Mouse (Mus musculus): ENCODE results near the gene Gm4756. TPM values are rescaled to one million over a fixed set of nuclear protein-coding genes. Genes with fewer than 3 reads are reported as not detected.
"Not testable (repeated sequence)": the region's sequence is repeated elsewhere in the genome, so short reads cannot be mapped to it uniquely, and the experiment has no call there.

The Gm4756 gene
- polyA plus RNA-seq, 1 experiment from 2014 or later = not detected

DNA sequence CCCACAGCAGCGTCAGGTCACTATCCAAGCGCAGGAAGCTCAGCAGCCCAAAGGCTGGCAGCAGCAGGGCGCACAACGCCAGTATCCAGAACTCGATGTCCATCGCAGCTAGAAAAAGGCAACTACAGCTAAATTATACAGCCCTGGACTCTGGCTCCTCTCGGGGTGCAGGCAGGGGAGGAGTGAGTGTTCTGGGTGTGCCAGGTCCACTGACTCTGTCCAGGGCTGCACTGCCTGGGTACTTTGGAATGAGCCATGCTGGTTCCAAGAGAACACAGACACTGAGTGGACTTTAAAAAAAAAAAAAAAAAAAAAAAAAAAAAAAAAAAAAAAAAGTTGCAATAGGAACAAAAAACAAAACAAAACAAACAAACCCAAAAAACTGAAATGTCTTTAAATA is 20.7 kb downstream of the Gm4756 start:
- 95% methylated on average over 7 of the region's 7 CpGs for WGBS
- Histone ChIP-seq H3K9me3 (replicated peaks) (no peaks in the 10 kb centered on the region), H3K36me3 (no peaks in the 10 kb centered on the region), H3K4me1 (no peaks in the 10 kb centered on the region), H3K9ac (no peak overlapping the region), H3K4me2 (no peak overlapping the region), H3K27me3 (no peaks in the 10 kb centered on the region), H3K4me3 (replicated peaks) (no peak overlapping the region), H3K27ac (no peak overlapping the region)
- ATAC-seq (replicated peaks; ENCODE audit: low FRiP score) = no peak

DNA sequence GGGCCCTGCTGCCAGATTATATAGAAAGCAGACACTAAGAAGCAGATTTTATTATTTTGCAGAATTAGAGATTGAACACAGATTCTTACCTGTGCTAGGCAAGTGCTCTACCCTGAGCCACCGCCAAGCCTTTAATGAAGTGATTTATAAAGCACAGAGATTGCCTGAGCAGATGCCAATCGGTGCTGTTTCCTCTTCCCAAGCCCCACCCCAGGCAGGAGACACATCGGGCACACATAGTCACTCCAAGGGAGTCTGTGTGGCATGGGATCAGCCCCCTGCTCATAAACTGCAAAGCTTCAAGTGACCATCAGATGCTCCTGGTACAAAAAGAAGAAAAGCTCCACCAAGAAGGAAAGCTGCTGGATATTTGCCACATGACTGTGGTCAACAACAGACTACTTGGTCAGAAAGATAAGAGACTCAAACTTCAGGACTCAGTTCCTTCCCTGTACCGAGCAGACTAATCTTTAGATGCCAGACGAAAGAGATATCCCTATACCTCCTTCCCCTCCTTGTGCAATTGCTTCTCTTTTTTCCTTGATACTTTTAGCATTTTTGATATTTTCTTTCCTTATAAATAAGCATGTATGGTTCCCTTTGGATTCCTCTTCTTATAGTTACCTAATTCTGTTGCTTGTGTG is 26.5 kb downstream of the Gm4756 start:
- Histone ChIP-seq H3K27me3 (no peaks in the 10 kb centered on the region), H3K9ac (no peak overlapping the region), H3K27ac (no peak overlapping the region), H3K4me1 (no peaks in the 10 kb centered on the region), H3K4me3 (replicated peaks) (no peak overlapping the region), H3K4me2 (no peak overlapping the region), H3K9me3 (replicated peaks) (no peaks in the 10 kb centered on the region), H3K36me3 (no peaks in the 10 kb centered on the region)
- WGBS = 82% methylated on average over 5 of the region's 5 CpGs
- ATAC-seq (replicated peaks; ENCODE audit: low FRiP score) = no peak

DNA sequence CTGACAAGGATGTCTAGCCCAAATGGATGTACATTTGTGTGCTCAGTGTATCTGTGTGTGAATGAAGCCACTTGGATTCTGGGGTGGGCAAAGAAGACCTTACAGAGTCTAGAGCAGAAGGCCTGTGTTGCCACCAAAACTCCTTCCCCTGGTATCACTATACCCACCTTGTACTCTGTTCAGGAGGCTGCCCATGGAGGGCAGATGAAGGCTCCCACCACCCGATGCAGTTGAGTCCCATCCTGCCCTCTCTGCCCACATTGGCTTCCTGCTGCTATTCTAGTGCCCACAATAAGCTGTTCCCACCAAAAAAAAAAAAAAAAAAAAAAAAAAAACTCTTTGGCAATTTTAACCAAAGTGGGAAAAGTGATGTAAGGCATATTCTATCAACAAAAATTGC is 28.0 kb downstream of the Gm4756 start:
- Histone ChIP-seq H3K4me1 (no peaks in the 10 kb centered on the region), H3K4me3 (replicated peaks) (no peak overlapping the region), H3K27me3 (no peaks in the 10 kb centered on the region), H3K27ac (no peak overlapping the region), H3K9me3 (replicated peaks) (no peaks in the 10 kb centered on the region), H3K9ac (no peak overlapping the region), H3K4me2 (no peak overlapping the region), H3K36me3 (no peaks in the 10 kb centered on the region)
- ATAC-seq (replicated peaks; ENCODE audit: low FRiP score) = no peak
- WGBS = 100% methylated on average over 1 of the region's 1 CpGs

DNA sequence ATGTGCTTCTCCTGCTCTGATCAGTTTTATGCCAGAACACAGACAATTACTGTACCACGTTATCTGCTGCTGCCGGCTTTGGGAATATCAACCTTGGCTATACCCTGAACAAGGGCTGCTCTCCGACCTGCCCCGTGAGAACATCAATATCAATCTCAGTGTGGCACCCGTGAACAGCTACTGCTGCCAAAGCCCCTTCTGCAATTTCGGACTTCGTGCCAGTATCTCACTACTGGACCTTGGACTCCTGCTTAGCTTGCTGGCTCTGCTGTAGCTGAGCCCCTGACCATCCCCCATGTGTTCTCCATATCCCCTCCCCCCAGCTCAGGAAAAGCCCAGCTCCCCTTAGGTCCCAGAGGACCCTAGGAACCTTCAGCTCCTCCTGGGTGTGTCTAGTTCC is 28.6 kb downstream of the Gm4756 start:
- no peaks in the 10 kb centered on the region for H3K9me3 ChIP-seq (replicated peaks)
- H3K4me3 ChIP-seq (replicated peaks) = no peak overlapping the region
- WGBS = 90% methylated on average over 7 of the region's 7 CpGs

DNA sequence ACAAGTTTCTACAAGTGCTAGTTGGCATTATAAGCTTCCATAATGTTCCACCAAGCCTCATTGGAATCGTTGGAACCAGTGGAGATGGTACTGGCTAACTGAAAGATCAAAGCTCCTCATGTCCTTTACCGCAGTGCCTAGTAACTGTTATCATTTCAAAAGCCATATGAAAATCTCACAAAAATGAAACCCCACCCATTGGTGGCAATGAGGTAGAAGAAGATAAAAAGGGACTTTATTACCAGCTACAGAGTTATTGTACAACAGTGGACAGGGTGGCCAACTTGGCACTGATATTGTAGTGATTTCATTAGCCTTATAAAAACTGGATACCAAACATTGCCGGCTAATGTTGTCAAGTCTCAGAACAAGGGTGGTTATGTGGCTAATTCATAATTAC is 37.4 kb downstream of the Gm4756 start:
- no peaks in the 10 kb centered on the region for H3K9me3 ChIP-seq (replicated peaks)
- H3K36me3 ChIP-seq = no peaks in the 10 kb centered on the region
- H3K27me3 ChIP-seq = no peaks in the 10 kb centered on the region
- no peak overlapping the region for H3K4me3 ChIP-seq (replicated peaks)
- no peak overlapping the region for H3K4me2 ChIP-seq
- 89% methylated on average over 3 of the region's 3 CpGs for WGBS
- H3K9ac ChIP-seq = no peak overlapping the region
- no peak overlapping the region for H3K27ac ChIP-seq
- H3K4me1 ChIP-seq = no peaks in the 10 kb centered on the region
- ATAC-seq (replicated peaks; ENCODE audit: low FRiP score) = no peak

More for the DNA sequence above, 28.6 kb downstream of the Gm4756 start:
- no peak overlapping the region for H3K4me2 ChIP-seq
- no peak for ATAC-seq (replicated peaks; ENCODE audit: low FRiP score)
- no peaks in the 10 kb centered on the region for H3K4me1 ChIP-seq
- H3K9ac ChIP-seq = no peak overlapping the region
- no peak overlapping the region for H3K27ac ChIP-seq
- H3K27me3 ChIP-seq = no peaks in the 10 kb centered on the region
- H3K36me3 ChIP-seq = no peaks in the 10 kb centered on the region

DNA sequence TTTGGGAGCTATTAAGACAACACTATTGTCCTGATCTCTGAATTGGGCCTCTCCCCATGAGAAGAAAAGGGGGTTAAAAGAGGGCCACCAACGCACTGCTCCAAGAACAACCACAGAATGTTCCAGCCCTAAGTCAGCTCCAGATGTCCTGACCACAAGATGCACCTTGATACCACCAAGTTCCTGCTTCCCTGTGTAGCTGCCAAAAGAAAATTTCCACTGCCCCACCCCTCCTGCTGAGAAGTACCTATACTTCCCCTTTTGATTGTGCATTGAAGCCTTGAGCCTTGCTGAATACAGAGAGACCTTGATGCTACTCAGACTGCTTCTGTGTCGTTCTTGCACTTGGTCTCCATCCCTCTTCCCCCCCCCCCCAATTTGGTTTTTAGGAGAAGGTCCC is 50.7 kb downstream of the Gm4756 start:
- ATAC-seq (replicated peaks; ENCODE audit: low FRiP score); H3K4me2 ChIP-seq; H3K36me3 ChIP-seq; H3K27me3 ChIP-seq; H3K9ac ChIP-seq; H3K4me3 ChIP-seq (replicated peaks); H3K4me1 ChIP-seq; H3K27ac ChIP-seq; H3K9me3 ChIP-seq (replicated peaks): not testable (repeated sequence)
- 92% methylated on average over 2 of the region's 2 CpGs for WGBS

DNA sequence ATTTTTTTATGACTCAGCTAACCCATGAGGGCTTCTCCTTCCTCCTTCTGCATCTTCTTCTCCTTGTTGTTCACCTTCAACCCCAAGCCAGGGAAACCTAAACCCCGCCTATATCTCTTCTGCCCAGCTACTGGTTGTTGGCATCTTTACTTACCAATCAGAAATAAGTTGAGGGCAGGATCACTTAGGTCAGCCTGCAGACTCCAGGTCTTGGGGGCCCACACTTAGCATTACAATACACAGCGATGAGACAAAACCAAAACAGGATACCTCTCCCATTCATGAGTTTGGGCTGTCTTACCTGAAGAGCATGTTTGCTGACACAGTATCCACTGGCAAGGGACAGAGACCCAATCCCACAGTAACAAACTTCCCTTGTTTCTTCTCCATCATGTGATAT is 55.5 kb downstream of the Gm4756 start:
- Histone ChIP-seq H3K36me3 (no peaks in the 10 kb centered on the region), H3K4me3 (replicated peaks) (no peak overlapping the region), H3K9me3 (replicated peaks) (no peaks in the 10 kb centered on the region), H3K4me1 (no peaks in the 10 kb centered on the region), H3K9ac (no peak overlapping the region), H3K27me3 (no peaks in the 10 kb centered on the region), H3K27ac (no peak overlapping the region), H3K4me2 (no peak overlapping the region)
- WGBS = 72% methylated on average over 2 of the region's 2 CpGs
- ATAC-seq (replicated peaks; ENCODE audit: low FRiP score) = no peak

DNA sequence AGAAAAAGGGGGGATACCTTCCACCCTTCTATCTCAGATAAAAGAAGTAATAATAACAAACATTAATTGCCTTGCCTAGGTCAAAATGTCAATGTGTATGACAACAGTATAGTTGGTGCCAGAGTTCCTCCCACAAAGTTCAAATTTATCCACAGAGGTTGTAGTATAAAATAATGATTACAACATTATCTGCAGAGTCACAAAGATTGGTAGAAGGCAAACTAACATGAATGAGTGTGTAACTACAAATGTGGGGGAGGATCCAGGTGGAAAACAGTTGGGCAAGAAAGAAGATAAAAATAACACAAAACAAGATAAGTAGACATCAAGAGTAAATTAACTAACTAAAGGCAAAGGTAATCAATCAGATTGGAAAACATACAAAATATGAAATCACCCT is 56.5 kb downstream of the Gm4756 start:
- no peak overlapping the region for H3K4me2 ChIP-seq
- no peaks in the 10 kb centered on the region for H3K4me1 ChIP-seq
- H3K4me3 ChIP-seq (replicated peaks) = no peak overlapping the region
- no peak overlapping the region for H3K9ac ChIP-seq
- no peaks in the 10 kb centered on the region for H3K27me3 ChIP-seq
- ATAC-seq (replicated peaks; ENCODE audit: low FRiP score) = no peak
- no peaks in the 10 kb centered on the region for H3K9me3 ChIP-seq (replicated peaks)
- no peaks in the 10 kb centered on the region for H3K36me3 ChIP-seq
- no peak overlapping the region for H3K27ac ChIP-seq

DNA sequence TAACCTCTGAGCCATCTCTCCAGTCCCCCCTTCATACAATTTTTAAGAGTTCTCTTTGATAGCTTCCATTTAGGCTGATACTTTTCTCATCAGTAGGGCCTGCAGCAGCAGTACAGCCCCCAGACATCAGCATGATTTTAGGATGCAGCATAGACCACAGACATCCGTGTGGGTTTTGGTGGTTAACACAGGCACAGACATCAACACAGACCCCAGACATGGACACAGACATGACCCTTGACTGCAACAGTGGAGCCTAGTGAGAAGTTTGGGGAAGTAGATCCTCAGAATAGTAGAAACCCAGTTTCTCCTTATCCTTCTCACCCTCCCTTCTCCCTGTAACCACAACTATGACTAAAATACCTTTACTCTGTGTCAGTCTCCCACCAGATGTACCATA is 64.1 kb downstream of the Gm4756 start:
- no peaks in the 10 kb centered on the region for H3K27me3 ChIP-seq
- no peak overlapping the region for H3K4me2 ChIP-seq
- no peak overlapping the region for H3K4me3 ChIP-seq (replicated peaks)
- no peak overlapping the region for H3K27ac ChIP-seq
- H3K4me1 ChIP-seq = no peaks in the 10 kb centered on the region
- no peak overlapping the region for H3K9ac ChIP-seq
- no peaks in the 10 kb centered on the region for H3K9me3 ChIP-seq (replicated peaks)
- ATAC-seq (replicated peaks; ENCODE audit: low FRiP score) = no peak
- WGBS = 85% methylated on average over 1 of the region's 1 CpGs
- no peaks in the 10 kb centered on the region for H3K36me3 ChIP-seq

DNA sequence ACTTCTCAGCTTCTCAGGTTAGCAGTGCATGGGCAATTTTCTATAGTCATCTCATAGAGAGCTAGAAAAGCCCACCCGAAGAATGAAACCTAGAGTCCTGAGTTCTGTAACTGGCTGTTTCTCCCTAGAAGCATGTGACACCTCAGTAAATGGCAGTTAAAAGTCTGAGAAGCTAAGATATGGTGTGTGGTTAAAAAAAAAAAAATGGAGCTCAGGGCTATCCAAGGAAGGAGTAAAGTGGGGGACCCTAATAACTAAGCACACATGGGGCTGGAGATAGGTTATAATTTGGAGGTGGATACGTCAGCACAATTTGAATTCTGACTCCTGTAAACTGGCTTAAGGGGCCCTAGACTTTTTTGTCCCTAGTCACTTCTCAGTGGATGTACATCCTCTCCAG is 66.4 kb downstream of the Gm4756 start:
- H3K36me3 ChIP-seq = no peaks in the 10 kb centered on the region
- H3K9me3 ChIP-seq (replicated peaks) = no peaks in the 10 kb centered on the region
- H3K4me3 ChIP-seq (replicated peaks) = no peak overlapping the region
- WGBS = 92% methylated on average over 2 of the region's 2 CpGs
- no peak for ATAC-seq (replicated peaks; ENCODE audit: low FRiP score)
- no peak overlapping the region for H3K9ac ChIP-seq
- H3K4me2 ChIP-seq = no peak overlapping the region
- H3K27ac ChIP-seq = no peak overlapping the region
- no peaks in the 10 kb centered on the region for H3K27me3 ChIP-seq
- H3K4me1 ChIP-seq = no peaks in the 10 kb centered on the region

DNA sequence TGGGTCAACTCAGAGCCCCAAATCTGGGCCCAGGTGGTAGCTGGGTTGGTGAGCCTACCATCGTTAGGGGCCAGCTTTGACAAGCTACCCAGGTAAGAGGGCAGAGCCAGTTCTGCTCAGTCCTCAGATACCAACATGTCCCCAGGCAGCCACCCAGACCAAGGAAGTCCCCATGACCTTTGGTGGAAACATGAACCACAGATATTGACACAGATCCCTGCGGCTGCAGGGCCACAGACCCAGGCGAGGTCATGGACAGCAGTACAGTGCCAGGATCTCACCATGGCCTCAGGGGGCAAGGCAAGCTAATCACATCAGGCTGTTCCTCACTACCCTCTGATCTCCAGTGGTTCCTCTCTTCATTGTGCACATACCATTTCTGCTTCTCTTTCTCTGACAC is 67.4 kb downstream of the Gm4756 start:
- WGBS = 91% methylated on average over 3 of the region's 3 CpGs
- no peaks in the 10 kb centered on the region for H3K9me3 ChIP-seq (replicated peaks)
- H3K4me2 ChIP-seq = no peak overlapping the region
- H3K9ac ChIP-seq = no peak overlapping the region
- H3K4me3 ChIP-seq (replicated peaks) = no peak overlapping the region
- H3K4me1 ChIP-seq = no peaks in the 10 kb centered on the region
- no peak for ATAC-seq (replicated peaks; ENCODE audit: low FRiP score)
- H3K27ac ChIP-seq = no peak overlapping the region
- H3K27me3 ChIP-seq = no peaks in the 10 kb centered on the region
- no peaks in the 10 kb centered on the region for H3K36me3 ChIP-seq

DNA sequence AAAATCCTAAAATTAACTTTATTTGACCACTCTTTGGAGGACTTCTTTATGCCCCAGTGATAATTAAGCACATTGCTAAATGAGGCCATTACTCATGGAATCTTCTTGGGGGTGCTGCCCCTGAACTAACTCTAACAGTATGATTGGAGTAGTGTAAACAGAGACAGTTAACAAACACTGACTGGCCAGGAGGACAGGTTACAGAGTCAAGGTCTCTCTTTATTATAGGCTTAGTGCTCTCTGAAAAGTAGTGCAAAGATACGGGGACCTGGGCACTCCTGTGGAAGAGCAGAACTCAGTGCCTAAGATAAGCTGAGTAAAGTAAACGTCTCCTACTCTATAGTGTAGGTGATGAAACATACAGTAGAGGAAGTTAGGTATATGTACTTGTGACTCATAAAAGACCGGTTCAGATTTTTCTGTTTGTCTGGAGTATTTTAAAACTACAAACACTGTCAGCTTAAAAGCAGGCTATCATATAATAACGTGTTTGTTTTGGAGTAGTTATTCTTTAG is 85.1 kb downstream of the Gm4756 start:
- H3K27ac ChIP-seq = no peak overlapping the region

DNA sequence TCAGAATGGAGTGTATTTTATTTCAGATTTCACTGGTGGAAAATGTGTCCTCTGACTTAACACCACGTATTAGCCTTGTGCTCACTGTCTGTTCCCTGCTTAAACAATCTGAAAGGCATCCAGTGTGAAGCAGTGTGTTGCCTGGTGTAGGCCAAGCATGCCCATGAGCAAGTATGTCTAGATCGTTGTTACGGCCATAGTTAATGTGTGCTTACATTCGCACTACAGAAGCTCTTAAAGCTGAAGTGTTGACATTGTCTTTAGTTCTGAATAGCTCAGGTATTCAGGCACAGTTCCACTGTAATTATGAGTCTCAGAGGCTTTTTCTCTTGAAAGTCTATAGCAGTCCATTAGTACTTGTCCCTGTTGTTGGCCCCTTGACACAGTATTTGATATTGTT is 95.1 kb downstream of the Gm4756 start:
- no peaks in the 10 kb centered on the region for H3K27me3 ChIP-seq
- H3K4me3 ChIP-seq (replicated peaks) = no peak overlapping the region
- H3K9ac ChIP-seq = no peak overlapping the region
- H3K4me2 ChIP-seq = no peak overlapping the region
- ATAC-seq (replicated peaks; ENCODE audit: low FRiP score) = no peak
- H3K36me3 ChIP-seq = no peaks in the 10 kb centered on the region; the same call in 1 of the 2 replicates
- no peaks in the 10 kb centered on the region for H3K4me1 ChIP-seq
- no peak overlapping the region for H3K27ac ChIP-seq
- 83% methylated on average over 4 of the region's 4 CpGs for whole genome bisulfite sequencing
- no peaks in the 10 kb centered on the region for H3K9me3 ChIP-seq (replicated peaks)

More for the DNA sequence above, 85.1 kb downstream of the Gm4756 start:
- Histone ChIP-seq H3K36me3 (no peaks in the 10 kb centered on the region), H3K9me3 (replicated peaks) (no peaks in the 10 kb centered on the region), H3K4me1 (no peaks in the 10 kb centered on the region), H3K4me3 (replicated peaks) (no peak overlapping the region), H3K4me2 (no peak overlapping the region), H3K9ac (no peak overlapping the region), H3K27me3 (no peaks in the 10 kb centered on the region)
- no peak for ATAC-seq (replicated peaks; ENCODE audit: low FRiP score)
- 86% methylated on average over 4 of the region's 4 CpGs for WGBS
